Mouse (Mus musculus) adrenal gland, adult 10 weeks (tissue): ENCODE measurements around the gene Aldob. TPM values are rescaled to one million over a fixed set of nuclear protein-coding genes. Genes with fewer than 3 reads are reported as not detected.

Experiments
- polyA plus RNA-seq: library from polyadenylated mRNA; stranded (reverse); fragments of 350-450 nt; fragmentation: Illumina TruSeq; extraction: RNeasy Lipid Tissue Mini Kit (QIAGEN cat#74804); gene quantifications from one replicate; pipeline ENCODE4 v1.2.3, GENCODE M21; 2014; ENCODE audit warnings: low read depth, low replicate concordance

Aldob gene
- not detected for polyA plus RNA-seq

DNA sequence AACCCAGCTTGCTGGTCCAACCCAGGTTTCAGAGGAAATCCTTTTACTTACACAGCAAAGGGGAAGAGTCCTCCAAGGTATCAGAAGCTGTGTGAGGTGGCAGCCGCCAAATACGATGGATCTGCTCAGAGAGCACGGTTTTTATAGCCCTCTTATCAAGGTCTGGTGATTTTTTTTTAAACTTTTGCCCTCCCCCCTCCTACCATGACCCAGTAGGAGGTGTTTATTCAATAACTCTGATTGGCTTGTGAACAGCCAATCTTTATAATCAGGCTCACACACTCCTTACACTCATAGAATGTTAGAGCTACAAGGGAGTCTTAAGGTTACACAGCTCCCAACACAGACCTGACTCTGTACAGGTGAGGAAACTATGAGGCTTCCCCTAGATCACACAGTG, at the start of gene Aldob:
Aldob (minus strand) TSS at position 164 of the 400 bp plus-strand sequence.

DNA sequence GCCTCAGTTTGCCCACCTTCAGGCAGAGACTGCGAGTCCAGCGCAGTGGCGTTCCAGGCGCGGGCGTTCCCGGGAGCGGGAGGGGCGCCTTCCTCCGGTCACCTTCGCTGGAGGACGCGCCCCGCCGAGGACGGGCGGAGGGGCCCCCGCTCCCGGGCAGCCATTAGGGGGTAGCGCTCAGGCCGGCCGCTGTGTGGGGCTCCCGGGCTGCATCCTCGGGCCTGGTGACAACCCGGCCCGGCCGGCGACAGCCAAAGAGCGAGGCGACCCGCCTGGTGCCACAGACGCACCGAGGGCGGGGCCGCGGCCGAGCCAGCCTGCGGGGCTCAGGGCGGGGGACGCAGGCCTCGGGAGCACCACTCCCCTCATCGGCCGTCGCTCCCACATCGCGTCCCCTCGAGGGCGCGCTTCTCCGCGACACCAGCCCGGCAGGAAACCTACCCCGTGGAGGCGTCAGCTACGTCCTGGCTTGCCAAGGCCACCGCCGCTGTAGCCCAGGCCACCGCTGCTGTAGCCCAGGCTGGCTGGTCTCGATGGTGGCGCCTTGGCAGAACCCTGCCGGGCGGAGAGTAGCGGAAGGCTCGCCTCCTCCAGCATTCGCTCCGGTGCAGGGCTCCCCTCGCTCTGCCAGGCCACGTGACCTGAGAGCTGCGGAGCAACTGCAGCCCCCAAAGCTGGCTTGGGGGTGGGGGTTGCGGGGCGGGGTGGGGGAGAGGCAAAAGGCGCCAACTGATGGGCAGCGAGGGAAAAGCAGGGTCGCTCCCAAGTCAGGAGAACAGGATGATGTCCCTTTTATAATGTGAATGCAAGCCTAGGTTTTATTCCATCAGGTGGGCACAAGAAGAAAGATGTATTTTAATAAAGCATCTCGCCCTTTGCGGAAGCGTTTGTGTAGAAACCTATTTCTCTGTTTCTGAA, 48.1 kb upstream of the Aldob start, which contains the start of gene Tmem246:
Tmem246 (minus strand) TSS at position 694 of the 918 bp plus-strand sequence.

DNA sequence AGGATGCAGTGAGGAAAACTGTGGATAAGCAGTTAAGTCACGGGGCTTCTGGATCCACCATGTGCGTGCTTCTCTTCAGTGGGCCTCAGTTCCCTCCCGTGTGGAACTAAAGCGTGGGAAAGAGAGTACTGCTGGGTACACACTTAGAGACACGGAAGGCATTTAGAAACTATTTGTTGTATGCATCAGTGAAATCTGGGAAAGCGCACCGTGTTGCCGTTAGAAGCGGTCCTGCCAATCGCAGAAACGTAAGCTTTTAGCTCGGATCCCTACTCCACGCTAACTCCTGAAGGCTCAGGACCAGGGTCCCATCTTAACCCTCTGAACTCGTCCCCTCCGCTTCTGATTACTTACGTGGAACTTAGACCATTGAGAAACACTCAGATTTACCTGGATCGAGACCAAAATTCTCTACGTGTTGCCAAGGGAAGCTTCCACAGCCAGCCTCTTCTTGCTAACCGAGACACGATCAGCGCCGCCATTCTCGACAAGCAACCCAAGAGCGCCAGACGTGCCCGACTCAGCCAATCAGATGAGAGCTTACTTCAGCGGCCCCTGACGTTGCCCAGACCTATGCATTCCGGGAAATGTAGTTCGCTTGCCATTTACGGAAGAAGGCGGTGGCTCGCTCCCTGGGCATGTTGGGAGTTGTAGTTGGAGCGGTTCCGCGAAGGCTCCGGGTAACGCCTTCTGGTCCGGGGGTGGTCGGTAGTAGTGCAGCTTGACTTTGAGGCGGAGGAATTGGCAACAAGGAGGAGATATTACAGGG, 28.6 kb downstream of the Aldob start, which contains the start of the genes Mrpl50 and Zfp189:
Mrpl50 (minus strand) TSS at position 522 of the 769 bp plus-strand sequence.
Zfp189 (plus strand) TSS at position 605 of the 769 bp plus-strand sequence.

DNA sequence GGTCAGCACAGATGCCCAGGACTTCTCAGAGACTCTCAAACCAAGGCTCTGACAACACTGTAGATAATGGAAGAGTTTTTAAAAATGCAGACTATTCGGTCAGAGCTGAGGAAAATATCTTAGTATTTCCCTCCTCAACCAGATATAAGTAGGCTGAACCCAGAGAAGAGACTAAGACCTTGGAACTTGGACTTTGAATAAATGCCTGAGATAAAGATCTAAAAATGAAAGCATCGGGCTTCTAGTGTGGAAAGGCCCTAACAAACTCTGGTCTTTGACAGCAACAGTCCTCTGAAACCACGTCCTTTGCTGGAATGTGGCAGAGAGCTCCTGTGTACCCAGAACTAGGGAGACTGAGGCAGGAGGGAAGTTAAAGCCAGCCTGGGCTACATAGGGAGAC, 43.0 kb downstream of the Aldob start, which contains the start of gene Baat:
Baat (minus strand) TSS at position 172 of the 400 bp plus-strand sequence.

Other genes starting within 250 kb of the Aldob start
- gene Acnat2, start 141.4 kb downstream of the Aldob start, polyA plus RNA-seq: not detected
- gene Acnat1, start 75.6 kb downstream of the Aldob start, polyA plus RNA-seq: 0.93 TPM
- 0.29 TPM for gene Baat, start 43.0 kb downstream of the Aldob start, polyA plus RNA-seq
- gene Mrpl50, start 28.5 kb downstream of the Aldob start, polyA plus RNA-seq: 151 TPM
- 15.8 TPM for gene Zfp189, start 28.4 kb downstream of the Aldob start, polyA plus RNA-seq
- gene Tmem246, start 48.3 kb upstream of the Aldob start, polyA plus RNA-seq: 1.6 TPM
- gene Rnf20, start 82.5 kb upstream of the Aldob start, polyA plus RNA-seq: 65.3 TPM
- gene Ppp3r2, start 132.5 kb upstream of the Aldob start, polyA plus RNA-seq: not detected